Mouse (Mus musculus): ENCODE measurements around the gene Cfap77.

Gene Cfap77

DNA sequence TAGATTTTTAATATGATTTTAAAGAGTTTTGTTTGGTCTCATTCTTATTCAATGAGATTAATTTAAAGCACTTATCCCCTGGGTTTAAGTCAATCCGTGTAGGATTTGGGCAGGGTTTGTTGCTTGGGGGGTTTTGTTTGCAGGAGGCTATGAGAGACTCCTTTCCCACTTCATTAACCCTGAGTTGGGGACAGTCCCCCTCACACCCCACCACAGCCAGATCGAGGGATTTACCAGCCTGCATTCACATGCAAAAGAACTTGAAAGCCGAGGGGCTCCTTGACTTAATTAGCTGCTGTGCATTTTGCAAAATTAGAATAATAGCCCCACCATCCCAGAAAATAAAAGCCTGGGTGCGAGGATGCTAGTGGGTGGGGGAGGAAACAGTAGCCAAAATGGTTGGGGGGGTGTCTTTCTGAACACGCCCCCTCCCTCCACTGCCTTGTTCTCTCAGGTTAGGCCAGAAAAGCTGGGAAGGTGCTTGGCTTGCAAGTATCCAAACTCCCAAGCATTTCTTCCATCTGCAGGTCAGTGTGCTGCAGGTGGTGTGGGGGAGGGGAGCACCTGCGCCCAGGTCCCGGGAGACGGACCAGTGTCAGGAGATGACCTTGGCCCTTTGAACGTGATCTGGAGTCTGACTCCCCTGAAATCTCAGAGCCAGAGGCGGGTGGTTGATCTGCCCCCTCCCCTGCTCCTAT is 147.0 kb downstream of the Cfap77 start:
- no peak for DNase-seq (ENCODE audit: extremely low spot score)

DNA sequence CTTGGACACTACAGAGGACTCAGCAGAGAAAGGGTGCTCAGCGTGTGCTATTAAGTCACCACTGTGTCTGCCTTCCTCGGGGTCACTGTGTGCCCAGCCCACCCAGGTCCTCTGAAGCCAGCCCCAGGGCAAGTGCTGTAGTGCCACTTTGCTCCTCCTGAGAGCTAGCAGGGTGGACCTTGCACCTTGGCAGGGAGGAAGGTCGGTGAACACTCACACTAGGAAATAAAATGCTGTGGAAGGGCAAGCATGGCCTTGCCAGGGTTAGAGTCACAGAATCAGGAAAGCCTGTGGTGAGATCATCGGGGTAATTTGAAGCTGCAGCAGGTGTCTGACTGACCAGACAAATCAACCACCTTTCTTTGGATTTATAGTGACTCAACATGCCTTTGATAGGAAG is 149.3 kb downstream of the Cfap77 start:
- DNase-seq (ENCODE audit: extremely low spot score) = no peak

DNA sequence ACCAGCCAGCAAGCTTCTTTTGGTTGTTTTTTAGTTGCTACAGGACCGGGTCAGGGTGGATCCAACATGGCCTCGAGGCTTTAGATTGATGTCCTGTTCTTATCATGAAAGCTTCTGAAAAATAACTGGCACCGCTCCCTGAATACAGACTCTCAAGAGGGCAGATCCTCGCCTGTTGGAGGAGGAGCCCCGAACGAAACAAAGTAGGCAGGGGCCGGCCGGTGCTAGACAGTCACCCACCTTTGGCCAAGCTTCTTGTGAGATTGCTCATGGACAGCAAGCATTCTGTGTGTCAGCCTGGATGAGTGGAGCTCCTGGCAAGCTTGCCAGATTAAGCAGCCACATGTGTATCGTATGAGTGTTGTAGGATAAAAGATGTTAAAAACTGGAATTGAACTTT is 150.1 kb downstream of the Cfap77 start:
- DNase-seq (ENCODE audit: extremely low spot score) = no peak

DNA sequence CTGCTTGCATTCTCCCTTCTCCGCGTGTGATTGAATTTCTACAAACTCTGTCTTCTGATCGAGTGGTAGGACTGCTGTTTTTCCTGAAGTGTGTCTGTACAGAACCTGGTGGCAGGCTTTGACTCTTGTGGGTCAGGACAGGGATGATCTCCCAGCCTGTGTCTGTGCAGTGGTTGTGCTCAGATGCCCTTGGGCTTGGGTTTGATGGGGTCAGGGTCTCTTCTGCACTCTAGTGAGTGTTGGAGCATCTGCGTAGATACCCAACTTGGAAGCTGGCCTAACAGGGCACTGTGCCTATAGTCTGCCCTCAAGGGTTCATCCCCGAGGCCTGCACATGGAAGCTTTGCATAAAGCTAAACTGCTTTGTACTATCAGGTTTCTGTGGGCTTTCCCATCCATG is 151.0 kb downstream of the Cfap77 start:
- DNase-seq (ENCODE audit: extremely low spot score) = no peak

DNA sequence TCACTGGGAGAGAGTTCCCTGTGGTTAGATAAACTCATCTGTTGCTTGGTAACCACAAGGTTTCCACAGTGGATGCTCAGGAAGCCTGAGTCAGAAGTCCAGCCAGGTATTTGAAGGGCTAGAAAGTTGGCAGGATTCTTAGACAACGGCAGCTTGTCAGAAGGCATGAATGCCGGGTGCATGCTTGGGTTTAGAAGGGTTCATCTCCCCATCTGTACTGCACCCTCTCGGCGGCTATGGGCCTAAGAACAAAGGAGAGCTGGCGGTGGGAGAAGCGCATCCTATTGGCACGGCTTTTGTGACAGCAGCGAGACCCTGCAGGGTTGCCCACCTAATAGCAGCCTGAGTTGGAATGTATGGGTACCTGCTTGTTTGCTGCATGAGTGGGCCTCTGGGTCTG is 152.6 kb downstream of the Cfap77 start:
- DNase-seq (ENCODE audit: extremely low spot score) = no peak

DNA sequence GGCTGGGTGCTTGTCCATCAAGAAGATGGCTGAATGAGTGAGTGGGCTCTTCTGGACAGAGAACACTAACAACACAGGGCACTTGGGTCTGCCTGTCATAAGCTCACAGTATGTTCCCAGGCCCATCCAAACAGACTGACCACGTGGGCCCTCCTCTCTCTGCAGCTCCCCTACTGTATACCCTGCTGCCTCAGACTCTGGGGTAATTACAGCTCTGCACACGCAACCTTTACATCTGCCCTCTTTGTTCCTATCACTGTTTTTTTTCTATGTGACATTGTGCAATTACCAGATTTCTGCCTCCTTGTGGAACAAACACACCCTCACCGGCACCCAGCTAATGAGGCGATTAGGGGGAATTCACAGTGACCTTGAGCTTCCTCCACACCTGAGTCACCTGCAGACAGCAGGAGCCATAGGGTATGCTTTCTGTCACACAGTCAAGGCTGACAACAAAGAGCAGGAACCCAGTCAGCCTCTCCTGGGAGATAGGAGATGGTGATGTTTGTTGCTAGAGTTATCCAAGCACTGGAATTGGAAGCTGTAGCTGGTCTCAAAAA is 157.4 kb downstream of the Cfap77 start:
- no peak for DNase-seq (ENCODE audit: extremely low spot score)

DNA sequence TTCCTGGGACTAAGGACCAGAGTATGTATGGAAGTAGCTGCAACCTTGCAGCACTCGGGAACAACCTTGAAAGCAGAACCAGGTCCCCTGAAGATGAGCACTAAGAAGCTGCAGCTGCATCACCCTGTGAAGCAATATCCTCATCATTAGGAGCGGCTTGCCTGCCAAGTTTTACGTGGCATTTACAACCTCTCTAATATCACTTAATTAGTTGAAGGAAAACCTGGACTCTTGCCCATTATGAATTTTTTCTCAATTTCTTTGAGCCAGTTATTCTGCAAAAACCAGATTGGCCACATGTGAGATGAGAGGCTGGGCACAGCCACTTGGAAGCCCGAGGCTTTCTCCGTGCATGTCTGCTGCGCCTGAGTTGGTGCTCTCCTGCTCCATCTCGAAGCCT is 159.0 kb downstream of the Cfap77 start:
- no peak for DNase-seq (ENCODE audit: extremely low spot score)

DNA sequence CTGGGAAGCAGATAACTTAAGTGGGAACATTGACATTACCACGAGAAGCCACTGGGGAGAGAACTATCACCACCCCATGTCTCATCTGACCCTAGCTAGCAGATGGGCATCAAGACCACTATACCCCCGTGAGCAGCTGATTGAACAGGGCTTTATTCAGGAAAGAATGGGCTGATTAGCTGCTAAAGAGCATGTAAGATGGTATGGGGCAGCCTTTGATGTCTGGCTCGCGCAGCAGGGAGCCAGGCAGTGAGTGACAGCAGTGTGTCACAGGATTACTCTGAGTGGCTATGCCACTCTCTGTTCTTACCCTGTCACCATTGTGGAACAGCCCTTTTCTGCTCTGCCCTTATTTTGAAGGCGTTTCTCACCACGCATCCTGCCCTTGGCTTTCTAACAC is 161.3 kb downstream of the Cfap77 start:
- DNase-seq (ENCODE audit: extremely low spot score) = no peak

DNA sequence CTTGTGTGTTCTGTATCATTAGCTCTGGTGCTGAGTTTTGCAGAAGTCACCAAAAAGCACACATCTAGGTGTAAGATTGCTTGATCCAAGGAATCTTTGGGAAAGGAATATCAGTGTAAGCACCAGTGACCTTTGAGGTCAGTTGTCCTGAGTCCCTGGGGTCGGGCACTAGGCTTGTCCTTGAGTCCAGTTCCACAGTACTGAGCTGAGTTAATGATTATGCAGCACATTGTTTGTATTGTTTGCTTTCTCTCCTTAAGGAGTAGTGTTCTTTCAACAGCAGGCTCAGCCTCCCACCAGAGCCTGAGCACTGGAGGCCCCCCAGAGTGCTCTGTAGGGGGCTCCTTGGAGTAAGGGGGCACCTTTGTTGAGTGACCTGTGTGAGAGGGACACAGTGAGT is 162.1 kb downstream of the Cfap77 start:
- DNase-seq (ENCODE audit: extremely low spot score) = no peak

DNA sequence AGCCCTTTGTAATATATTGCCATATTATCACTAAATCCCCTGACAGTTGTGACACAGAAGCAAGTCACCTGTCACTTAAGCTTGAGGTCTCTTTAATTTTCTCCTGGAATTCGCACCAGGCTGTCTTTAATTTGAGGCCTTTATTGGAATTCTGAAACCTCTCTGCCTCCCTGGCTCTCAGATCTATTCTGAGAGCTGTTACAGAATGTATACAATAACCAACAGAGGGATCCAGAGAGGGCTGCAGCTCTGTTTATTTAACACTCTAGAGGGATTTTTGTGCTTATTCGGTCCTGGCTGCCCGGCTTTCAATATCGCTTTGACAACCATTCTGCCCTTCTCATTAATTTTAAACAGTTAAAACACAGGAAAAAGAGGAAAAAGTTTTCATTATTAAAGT is 170.0 kb downstream of the Cfap77 start:
- no peak for DNase-seq (ENCODE audit: extremely low spot score)

DNA sequence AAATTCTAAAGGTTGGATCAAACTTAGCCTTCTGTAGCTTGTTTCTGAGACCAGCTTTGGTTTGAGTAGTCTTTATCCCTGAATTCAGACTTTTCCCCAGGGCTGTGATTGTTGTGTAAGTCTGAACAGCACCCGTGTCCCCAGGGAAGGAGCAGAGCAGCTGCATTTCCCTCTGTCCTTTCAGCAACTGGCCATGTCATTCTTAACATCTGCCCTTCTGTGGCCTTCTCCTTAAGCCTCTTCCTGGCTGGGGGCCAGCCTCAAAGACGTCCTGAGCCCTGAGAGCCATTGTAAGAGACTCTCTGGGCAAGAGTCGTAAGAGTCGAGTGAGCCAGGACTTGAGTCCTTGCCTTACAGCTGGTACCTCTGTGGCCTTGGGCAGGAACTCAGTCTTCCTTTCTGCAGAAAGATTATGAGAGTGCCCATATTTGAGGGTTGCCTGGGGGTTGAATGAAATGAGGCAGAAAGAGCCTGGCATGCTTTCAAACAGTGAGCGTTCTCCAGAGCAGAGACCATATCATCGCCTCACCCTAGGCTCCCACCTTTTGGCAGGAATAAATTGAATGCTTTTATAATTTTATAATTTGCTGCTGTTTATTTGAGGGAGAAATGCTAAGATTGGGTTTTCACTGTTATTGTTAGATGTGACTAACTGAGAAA is 171.9 kb downstream of the Cfap77 start:
- DNase-seq (ENCODE audit: extremely low spot score) = no peak

DNA sequence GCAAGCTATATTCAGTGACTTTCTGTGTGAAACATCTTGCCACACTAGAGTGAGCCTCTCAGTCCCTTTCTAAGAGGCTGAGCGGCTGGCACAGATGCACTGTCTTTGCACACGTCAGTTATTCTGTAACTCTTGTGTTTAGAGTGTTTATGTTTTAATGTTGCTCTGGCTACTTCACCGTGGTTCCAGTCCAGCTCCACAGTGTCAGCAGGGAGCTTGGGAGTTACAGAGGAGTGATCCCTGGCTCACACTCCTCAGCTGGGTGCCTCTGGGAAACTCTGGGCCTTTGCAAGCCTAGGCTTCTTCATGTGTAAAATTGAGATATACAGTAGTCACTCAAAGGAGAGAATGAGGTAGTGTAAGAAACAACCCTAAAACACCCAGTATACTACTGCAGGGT is 172.8 kb downstream of the Cfap77 start:
- no peak for DNase-seq (ENCODE audit: extremely low spot score)

DNA sequence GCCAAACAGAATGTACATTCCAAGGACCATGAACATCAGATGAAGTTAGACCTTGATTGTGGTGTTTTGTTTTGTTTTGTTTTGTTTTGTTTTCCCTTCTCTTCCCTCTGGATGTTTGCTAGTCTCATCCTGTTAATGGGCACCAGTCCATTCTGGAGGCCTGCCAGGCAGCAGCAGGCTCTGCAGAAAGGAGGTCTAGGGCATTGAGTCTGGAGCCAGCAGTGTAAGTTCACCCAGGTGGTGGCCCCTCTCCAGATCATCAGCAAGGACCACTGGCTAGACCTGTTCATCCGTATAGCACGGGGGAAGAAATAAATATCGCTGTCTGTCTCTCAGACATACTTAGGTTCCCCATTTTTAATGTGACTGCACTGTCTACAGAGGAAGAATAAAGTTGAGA is 173.6 kb downstream of the Cfap77 start:
- no peak for DNase-seq (ENCODE audit: extremely low spot score)
